Mouse (Mus musculus): Measurements from ENCODE around the gene Cryaa. TPM values are rescaled to one million over a fixed set of nuclear protein-coding genes. Genes with fewer than 3 reads are reported as not detected.
"Not testable (repeated sequence)": the region's sequence is repeated elsewhere in the genome, so short reads cannot be mapped to it uniquely, and the experiment has no call there.

The Cryaa gene
- total RNA-seq, 2 experiments from 2014 or later = 0.30 TPM; not detected in 1

- peak; percentile 99 for DNase-seq (ENCODE audit: low spot score in 2 of 2)
These were observed 19.0 kb upstream of the Cryaa start, which contains the start of gene U2af1 for GRCm38 (mm10) chr17:31658468-31659185. TSS of gene U2af1 (minus strand) at chr17:31658892.

GRCm38 (mm10) chr17:31660661-31661250 is 16.9 kb upstream of the Cryaa start:
- peak; percentile 59 to 68 for DNase-seq (ENCODE audit: low spot score in 2 of 2)

GRCm38 (mm10) chr17:31662855-31663254 is 14.8 kb upstream of the Cryaa start:
- DNase-seq (ENCODE audit: low spot score in 2 of 2) = no peak

GRCm38 (mm10) chr17:31664760-31665159 is 12.8 kb upstream of the Cryaa start:
- DNase-seq (ENCODE audit: low spot score in 2 of 2) = peak; percentile 75 to 77

- no peak for DNase-seq (ENCODE audit: low spot score in 2 of 2)
These were observed 9.3 kb upstream of the Cryaa start for GRCm38 (mm10) chr17:31668306-31668705.

- no peak for DNase-seq (ENCODE audit: low spot score in 2 of 2)
These were observed 7.4 kb upstream of the Cryaa start for GRCm38 (mm10) chr17:31670163-31670562.

GRCm38 (mm10) chr17:31671698-31672097 is 5.9 kb upstream of the Cryaa start:
- no peak for DNase-seq (ENCODE audit: low spot score in 2 of 2)

GRCm38 (mm10) chr17:31672279-31672678 is 5.3 kb upstream of the Cryaa start:
- no peak for DNase-seq (ENCODE audit: low spot score in 2 of 2)

- no peak for DNase-seq (ENCODE audit: low spot score in 2 of 2)
These were observed 3.2 kb upstream of the Cryaa start for GRCm38 (mm10) chr17:31674426-31674825.

- DNase-seq (ENCODE audit: low spot score in 2 of 2) = no peak
These were observed 2.8 kb downstream of the Cryaa start for GRCm38 (mm10) chr17:31680450-31680849.

GRCm38 (mm10) chr17:31685514-31686224 is 8.1 kb downstream of the Cryaa start:
- DNase-seq (ENCODE audit: low spot score in 2 of 2) = peak; percentile 80 to 82

GRCm38 (mm10) chr17:31686225-31686564 is 8.6 kb downstream of the Cryaa start:
- DNase-seq (ENCODE audit: low spot score in 2 of 2) = no peak

GRCm38 (mm10) chr17:31688112-31688511 is 10.5 kb downstream of the Cryaa start:
- no peak for DNase-seq (ENCODE audit: low spot score in 2 of 2)

GRCm38 (mm10) chr17:31689606-31690005 is 12.0 kb downstream of the Cryaa start:
- DNase-seq (ENCODE audit: low spot score in 2 of 2) = no peak

- DNase-seq (ENCODE audit: low spot score in 2 of 2) = no peak
These were observed 15.3 kb downstream of the Cryaa start for GRCm38 (mm10) chr17:31692918-31693317.

GRCm38 (mm10) chr17:31693330-31694022 is 15.9 kb downstream of the Cryaa start:
- peak; percentile 78 to 85 for DNase-seq (ENCODE audit: low spot score in 2 of 2)

GRCm38 (mm10) chr17:31694023-31694376 is 16.4 kb downstream of the Cryaa start:
- no peak for DNase-seq (ENCODE audit: low spot score in 2 of 2)

GRCm38 (mm10) chr17:31694949-31695348 is 17.3 kb downstream of the Cryaa start:
- DNase-seq (ENCODE audit: low spot score in 2 of 2) = no peak

GRCm38 (mm10) chr17:31695356-31695755 is 17.7 kb downstream of the Cryaa start:
- not testable (repeated sequence) for DNase-seq (ENCODE audit: low spot score in 2 of 2)

GRCm38 (mm10) chr17:31698347-31698746 is 20.7 kb downstream of the Cryaa start:
- no peak for DNase-seq (ENCODE audit: low spot score in 2 of 2)

GRCm38 (mm10) chr17:31703276-31703980 is 25.8 kb downstream of the Cryaa start:
- DNase-seq (ENCODE audit: low spot score in 2 of 2) = no peak

Data from left cerebral cortex, adult 18-20 months (tissue).